Mouse (Mus musculus) neural tube, embryonic 13.5 days (tissue): Measurements from ENCODE around the gene Pter. TPM values are rescaled to one million over a fixed set of nuclear protein-coding genes. Genes with fewer than 3 reads are reported as not detected.

Experiments
- ATAC-seq: fragments of 200-750 bp; cut with Nextera tagmentation; 2 replicates; pipeline ENCODE4 v1.8.0; 2017; ENCODE audit warnings: low read depth, mild to moderate bottlenecking, moderate TSS enrichment, moderate library complexity
- H3K27ac ChIP-seq: fragments of 300-500 bp; sonication (generic); replicated peaks from 2 replicates; pipeline ENCODE4 v1.5.1; 2015; ENCODE audit warnings: moderate library complexity, mild to moderate bottlenecking, inconsistent platforms
- H3K27me3 ChIP-seq: fragments of 300-500 bp; sonication (generic); 2 replicates; pipeline ENCODE4 v1.6.1; 2015; ENCODE audit warnings: mild to moderate bottlenecking, inconsistent platforms
- H3K36me3 ChIP-seq: fragments of 300-500 bp; sonication (generic); 2 replicates; pipeline ENCODE4 v1.6.1; 2015; ENCODE audit warnings: mild to moderate bottlenecking, inconsistent platforms
- H3K4me1 ChIP-seq: fragments of 300-500 bp; sonication (generic); replicated peaks from 2 replicates; pipeline ENCODE4 v1.6.1; 2015; ENCODE audit warnings: inconsistent platforms
- H3K4me2 ChIP-seq: fragments of 300-500 bp; sonication (generic); 2 replicates; pipeline ENCODE4 v1.6.1; 2015; ENCODE audit warnings: inconsistent platforms, mild to moderate bottlenecking, moderate library complexity
- H3K4me3 ChIP-seq: fragments of 300-500 bp; sonication (generic); 2 replicates; pipeline ENCODE4 v1.5.1; 2015; ENCODE audit warnings: mild to moderate bottlenecking, inconsistent platforms
- H3K9ac ChIP-seq: fragments of 300-500 bp; sonication (generic); 2 replicates; pipeline ENCODE4 v1.6.1; 2015; ENCODE audit warnings: moderate library complexity, mild to moderate bottlenecking, inconsistent platforms
- H3K9me3 ChIP-seq: fragments of 300-500 bp; sonication (generic); 2 replicates; pipeline ENCODE4 v1.6.1; 2016; ENCODE audit warnings: inconsistent platforms
- WGBS: fragments of 180-500 bp; shearing (Covaris S2); methylation state at CpG from one replicate; pipeline ENCODE4 v1.1.7; 2015; 5-methylcytosine and 5-hydroxymethylcytosine counted together
- polyA plus RNA-seq: library from polyadenylated mRNA; unstranded; fragments of >200 nt; fragmentation: Nextera tagmentation; extraction: Ambion mirVana; gene quantifications from 2 replicates; pipeline ENCODE4 v1.2.1, GENCODE M21; 2015

Gene Pter
- polyA plus RNA-seq, 1 experiment from 2014 or later: 5.3 TPM

GRCm38 (mm10) chr2:12938641-12939040 is 14.8 kb downstream of the Pter start:
- H3K9me3 ChIP-seq: no peaks in the 10 kb centered on the region
- H3K27ac ChIP-seq: no peak overlapping the region
- 0 out of 2 replicates have a peak, but pooled peaks cover 3% of the 10 kb centered on the region for H3K4me1 ChIP-seq
- no peaks in the 10 kb centered on the region for H3K36me3 ChIP-seq
- ATAC-seq: no peak
- no peak overlapping the region for H3K9ac ChIP-seq
- WGBS: 78% methylated on average over 2 of the region's 2 CpGs
- no peaks in the 10 kb centered on the region for H3K27me3 ChIP-seq
- H3K4me3 ChIP-seq: no peak overlapping the region
- H3K4me2 ChIP-seq: no peak overlapping the region

- Histone ChIP-seq H3K9ac (no peak overlapping the region), H3K4me3 (no peak overlapping the region), H3K27me3 (no peaks in the 10 kb centered on the region), H3K9me3 (peaks cover 5% of the 10 kb centered on the region; the same call in 1 of the 2 replicates), H3K27ac (no peak overlapping the region), H3K4me1 (no peaks in the 10 kb centered on the region), H3K36me3 (no peaks in the 10 kb centered on the region), H3K4me2 (no peak overlapping the region)
- no peak for ATAC-seq
Observed at GRCm38 (mm10) chr2:12956703-12957424, 33.0 kb downstream of the Pter start.

- Histone ChIP-seq H3K9ac (no peak overlapping the region), H3K36me3 (no peaks in the 10 kb centered on the region), H3K27ac (no peak overlapping the region), H3K4me3 (no peak overlapping the region), H3K4me2 (no peak overlapping the region), H3K27me3 (no peaks in the 10 kb centered on the region; the same call in 1 of the 2 replicates), H3K9me3 (no peaks in the 10 kb centered on the region), H3K4me1 (peaks cover 3% of the 10 kb centered on the region; the same call in 1 of the 2 replicates)
- ATAC-seq: no peak
- 47% methylated on average over 12 of the region's 12 CpGs for WGBS
Observed at GRCm38 (mm10) chr2:12970049-12970724, 46.3 kb downstream of the Pter start.

- WGBS: 58% methylated on average over 2 of the region's 2 CpGs
- H3K4me3 ChIP-seq: no peak overlapping the region
- no peak overlapping the region for H3K4me2 ChIP-seq
- no peaks in the 10 kb centered on the region; the same call in none of the 2 replicates for H3K27me3 ChIP-seq
- ATAC-seq: no peak
- no peaks in the 10 kb centered on the region for H3K36me3 ChIP-seq
- no peak overlapping the region for H3K27ac ChIP-seq
- peaks cover 3% of the 10 kb centered on the region; the same call in 1 of the 2 replicates for H3K4me1 ChIP-seq
- H3K9ac ChIP-seq: no peak overlapping the region
- H3K9me3 ChIP-seq: no peaks in the 10 kb centered on the region
Observed at GRCm38 (mm10) chr2:12973752-12974151, 49.9 kb downstream of the Pter start.

- Histone ChIP-seq H3K4me1 (no peaks in the 10 kb centered on the region), H3K9me3 (no peaks in the 10 kb centered on the region), H3K4me2 (no peak overlapping the region), H3K9ac (no peak overlapping the region), H3K36me3 (no peaks in the 10 kb centered on the region), H3K27me3 (no peaks in the 10 kb centered on the region; the same call in none of the 2 replicates), H3K4me3 (no peak overlapping the region), H3K27ac (no peak overlapping the region)
- no peak for ATAC-seq
- WGBS: 93% methylated on average over 7 of the region's 7 CpGs
Observed at GRCm38 (mm10) chr2:12977367-12977766, 53.5 kb downstream of the Pter start.

- H3K4me3 ChIP-seq: no peak overlapping the region
- WGBS: 70% methylated on average over 4 of the region's 4 CpGs
Observed at GRCm38 (mm10) chr2:12978771-12979170, 54.9 kb downstream of the Pter start.

GRCm38 (mm10) chr2:12984901-12985732 is 61.3 kb downstream of the Pter start:
- H3K4me2 ChIP-seq: no peak overlapping the region
- no peaks in the 10 kb centered on the region for H3K36me3 ChIP-seq
- no peak overlapping the region for H3K4me3 ChIP-seq
- ATAC-seq: no peak
- H3K9ac ChIP-seq: no peak overlapping the region
- 67% methylated on average over 4 of the region's 4 CpGs for WGBS
- H3K27me3 ChIP-seq: no peaks in the 10 kb centered on the region
- no peak overlapping the region for H3K27ac ChIP-seq
- H3K4me1 ChIP-seq: no peaks in the 10 kb centered on the region
- H3K9me3 ChIP-seq: no peaks in the 10 kb centered on the region

More at GRCm38 (mm10) chr2:12978771-12979170, 54.9 kb downstream of the Pter start:
- ATAC-seq: no peak
- Histone ChIP-seq H3K27ac (no peak overlapping the region), H3K36me3 (no peaks in the 10 kb centered on the region), H3K4me2 (no peak overlapping the region), H3K27me3 (no peaks in the 10 kb centered on the region; the same call in 1 of the 2 replicates), H3K9me3 (no peaks in the 10 kb centered on the region), H3K9ac (no peak overlapping the region), H3K4me1 (no peaks in the 10 kb centered on the region)

GRCm38 (mm10) chr2:13000026-13000425 is 76.2 kb downstream of the Pter start:
- Histone ChIP-seq H3K4me1 (no peaks in the 10 kb centered on the region), H3K9me3 (no peaks in the 10 kb centered on the region), H3K27ac (no peak overlapping the region), H3K27me3 (no peaks in the 10 kb centered on the region), H3K4me2 (no peak overlapping the region), H3K9ac (no peak overlapping the region), H3K36me3 (no peaks in the 10 kb centered on the region), H3K4me3 (no peak overlapping the region)
- ATAC-seq: no peak
- 84% methylated on average over 2 of the region's 2 CpGs for whole genome bisulfite sequencing

GRCm38 (mm10) chr2:13008433-13008832 is 84.6 kb downstream of the Pter start:
- Histone ChIP-seq H3K27me3 (peaks cover 53% of the 10 kb centered on the region), H3K4me3 (no peak overlapping the region), H3K9ac (no peak overlapping the region), H3K4me2 (no peak overlapping the region), H3K36me3 (no peaks in the 10 kb centered on the region), H3K4me1 (peaks cover 29% of the 10 kb centered on the region), H3K27ac (no peak overlapping the region), H3K9me3 (no peaks in the 10 kb centered on the region)
- WGBS: 66% methylated on average over 1 of the region's 1 CpGs
- no peak for ATAC-seq

GRCm38 (mm10) chr2:13009261-13009972 is 85.6 kb downstream of the Pter start:
- WGBS: 6% methylated on average over 18 of the region's 18 CpGs
- peak overlapping the region; percentile 70 for H3K9ac ChIP-seq
- no peaks in the 10 kb centered on the region for H3K9me3 ChIP-seq
- peaks cover 29% of the 10 kb centered on the region for H3K4me1 ChIP-seq
- peak overlapping the region; percentile 99 for H3K4me2 ChIP-seq
- H3K4me3 ChIP-seq: peak overlapping the region; percentile 54
- peak; percentile 21; the same call in 1 of the 2 replicates for ATAC-seq
- H3K27me3 ChIP-seq: peaks cover 59% of the 10 kb centered on the region
- no peaks in the 10 kb centered on the region for H3K36me3 ChIP-seq
- H3K27ac ChIP-seq: peak overlapping the region; percentile 35; the same call in 1 of the 2 replicates

- 2% methylated on average over 31 of the region's 31 CpGs for WGBS
- Histone ChIP-seq H3K9me3 (no peaks in the 10 kb centered on the region), H3K4me2 (peak overlapping the region; percentile 99), H3K27ac (peak overlapping the region; percentile 35; the same call in 1 of the 2 replicates), H3K4me1 (peaks cover 29% of the 10 kb centered on the region), H3K9ac (peak overlapping the region; percentile 70), H3K36me3 (no peaks in the 10 kb centered on the region), H3K27me3 (peaks cover 59% of the 10 kb centered on the region), H3K4me3 (peak overlapping the region; percentile 54)
- peak; percentile 51 for ATAC-seq
Observed at GRCm38 (mm10) chr2:13010030-13010459, 86.2 kb downstream of the Pter start.
